Mouse (Mus musculus) lung, adult 2 months (tissue): ENCODE measurements around the gene Snx11. TPM values are rescaled to one million over a fixed set of nuclear protein-coding genes. Genes with fewer than 3 reads are reported as not detected.
"Not testable (repeated sequence)": the region's sequence is repeated elsewhere in the genome, so short reads cannot be mapped to it uniquely, and the experiment has no call there.

Source experiments
- DNase-seq: peaks from one replicate; pipeline ENCODE4 v3.0.0; 2022
- H3K4me1 ChIP-seq: fragments of 200-500 bp; 2 replicates; pipeline ENCODE4 v1.6.1; 2011; ENCODE audit warnings: low read length; ENCODE audit not compliant: control insufficient read depth, insufficient read depth
- H3K4me3 ChIP-seq: fragments of 200-500 bp; replicated peaks from 2 replicates; pipeline ENCODE3; 2011; ENCODE audit warnings: low read depth, mild to moderate bottlenecking, control low read depth, low read length; ENCODE audit errors: extremely low read depth
- CTCF ChIP-seq: fragments of 200-500 bp; IDR thresholded peaks from 2 replicates; pipeline ENCODE4 v1.5.1; 2011; ENCODE audit warnings: mild to moderate bottlenecking, low read length, control low read depth; ENCODE audit not compliant: insufficient read depth
- POLR2A ChIP-seq: fragments of 200-500 bp; IDR thresholded peaks from 2 replicates; pipeline ENCODE4 v1.6.1; 2011; ENCODE audit warnings: low read depth, mild to moderate bottlenecking, control low read depth, low read length, borderline replicate concordance; ENCODE audit errors: extremely low read depth
- WGBS: fragments of 180-500 bp; shearing (Covaris S2); methylation state at CpG from one replicate; pipeline ENCODE4 v1.1.7; 2018; 5-methylcytosine and 5-hydroxymethylcytosine counted together
- polyA plus RNA-seq: library from polyadenylated mRNA; depleted of rRNA; stranded (reverse); fragments of >200 nt; gene quantifications from 2 replicates; pipeline ENCODE4 v1.2.3, GENCODE M21; 2012

Snx11 gene
- polyA plus RNA-seq, 1 experiment: 26.8 TPM

- no peak for DNase-seq
- 61% methylated on average over 2 of the region's 2 CpGs for WGBS
- TF ChIP-seq POLR2A (no peak), CTCF (no peak)
- Histone ChIP-seq H3K4me1 (peaks cover 4% of the 10 kb centered on the region), H3K4me3 (no peak overlapping the region)
Measured at GRCm38 (mm10) chr11:96781425-96781824, 4.1 kb upstream of the Snx11 start.

GRCm38 (mm10) chr11:96780306-96780705 lies 2.9 kb upstream of the Snx11 start:
- Histone ChIP-seq H3K4me3 (no peak overlapping the region), H3K4me1 (peaks cover 7% of the 10 kb centered on the region)
- TF ChIP-seq CTCF (no peak), POLR2A (no peak)
- 76% methylated on average over 5 of the region's 5 CpGs for WGBS
- DNase-seq: no peak

- 60% methylated on average over 10 of the region's 10 CpGs for WGBS
- H3K4me3 ChIP-seq: peak overlapping the region; percentile 50
- DNase-seq, H3K4me1 ChIP-seq: not testable (repeated sequence)
Measured at GRCm38 (mm10) chr11:96778061-96778627, 785 bp upstream of the Snx11 start.

GRCm38 (mm10) chr11:96776068-96776467 lies 1.3 kb downstream of the Snx11 start:
- WGBS: 32% methylated on average over 3 of the region's 3 CpGs
- no peak for DNase-seq
- no peak overlapping the region for H3K4me3 ChIP-seq
- no peak for TF ChIP-seq CTCF
- no peak for TF ChIP-seq POLR2A
- peaks cover 7% of the 10 kb centered on the region for H3K4me1 ChIP-seq

- Histone ChIP-seq H3K4me1 (peaks cover 7% of the 10 kb centered on the region), H3K4me3 (no peak overlapping the region)
- TF ChIP-seq POLR2A: no peak
- TF ChIP-seq CTCF: no peak
- WGBS: 63% methylated on average over 7 of the region's 7 CpGs
- DNase-seq: no peak
Measured at GRCm38 (mm10) chr11:96775665-96776064, 1.7 kb downstream of the Snx11 start.

GRCm38 (mm10) chr11:96775063-96775462 lies 2.3 kb downstream of the Snx11 start:
- 70% methylated on average over 8 of the region's 8 CpGs for WGBS
- no peak overlapping the region for H3K4me3 ChIP-seq
- TF ChIP-seq POLR2A (no peak), CTCF (no peak)
- no peak for DNase-seq
- H3K4me1 ChIP-seq: peaks cover 7% of the 10 kb centered on the region

- no peak for TF ChIP-seq CTCF
- no peak for TF ChIP-seq POLR2A
- no peak overlapping the region for H3K4me3 ChIP-seq
- 71% methylated on average over 3 of the region's 3 CpGs for WGBS
- no peak for DNase-seq
- peaks cover 7% of the 10 kb centered on the region for H3K4me1 ChIP-seq
Measured at GRCm38 (mm10) chr11:96774536-96774935, 2.8 kb downstream of the Snx11 start.

GRCm38 (mm10) chr11:96772413-96772812 lies 4.9 kb downstream of the Snx11 start:
- DNase-seq: no peak
- Histone ChIP-seq H3K4me1 (peaks cover 7% of the 10 kb centered on the region), H3K4me3 (no peak overlapping the region)
- 82% methylated on average over 9 of the region's 9 CpGs for WGBS
- no peak for TF ChIP-seq CTCF
- TF ChIP-seq POLR2A: no peak

- TF ChIP-seq CTCF: no peak
- TF ChIP-seq POLR2A: no peak
- H3K4me3 ChIP-seq: no peak overlapping the region
- peaks cover 3% of the 10 kb centered on the region; the same call in 1 of the 2 replicates for H3K4me1 ChIP-seq
- WGBS: 95% methylated on average over 9 of the region's 9 CpGs
- DNase-seq: no peak
Measured at GRCm38 (mm10) chr11:96771274-96771975, 5.9 kb downstream of the Snx11 start.

GRCm38 (mm10) chr11:96768240-96768639 lies 9.1 kb downstream of the Snx11 start:
- TF ChIP-seq CTCF (no peak), POLR2A (no peak)
- WGBS: 60% methylated on average over 9 of the region's 9 CpGs
- peaks cover 4% of the 10 kb centered on the region for H3K4me1 ChIP-seq
- DNase-seq: peak; percentile 53
- H3K4me3 ChIP-seq: no peak overlapping the region
